Mouse (Mus musculus): ENCODE results near the gene Zc3h12d.
"Not testable (repeated sequence)": the region's sequence is repeated elsewhere in the genome, so short reads cannot be mapped to it uniquely, and the experiment has no call there.

Zc3h12d gene

GRCm38 (mm10) chr10:7874194-7874593 lies 41.9 kb downstream of the Zc3h12d start:
- DNase-seq (ENCODE audit: low read depth), result peak; percentile 9

- DNase-seq (ENCODE audit: low read depth), result not testable (repeated sequence)
Observed at GRCm38 (mm10) chr10:7880283-7880682, 48.0 kb downstream of the Zc3h12d start.

- no peak for DNase-seq (ENCODE audit: low read depth)
Observed at GRCm38 (mm10) chr10:7881971-7882370, 49.7 kb downstream of the Zc3h12d start.

GRCm38 (mm10) chr10:7883524-7883923 lies 51.3 kb downstream of the Zc3h12d start:
- peak; percentile 75 for DNase-seq (ENCODE audit: low read depth)

GRCm38 (mm10) chr10:7888256-7888868 lies 56.1 kb downstream of the Zc3h12d start:
- no peak for DNase-seq (ENCODE audit: low read depth)

GRCm38 (mm10) chr10:7900719-7901627 lies 68.7 kb downstream of the Zc3h12d start:
- DNase-seq (ENCODE audit: low read depth), result no peak

- no peak for DNase-seq (ENCODE audit: low read depth)
Observed at GRCm38 (mm10) chr10:7904157-7904556, 71.9 kb downstream of the Zc3h12d start.

GRCm38 (mm10) chr10:7907151-7907550 lies 74.9 kb downstream of the Zc3h12d start:
- no peak for DNase-seq (ENCODE audit: low read depth)

- no peak for DNase-seq (ENCODE audit: low read depth)
Observed at GRCm38 (mm10) chr10:7911268-7911667, 79.0 kb downstream of the Zc3h12d start.
